Mouse (Mus musculus): Measurements from ENCODE around the gene Apoa1. TPM values are rescaled to one million over a fixed set of nuclear protein-coding genes. Genes with fewer than 3 reads are reported as not detected.
A peak's percentile ranks its signal among the peaks of the same experiment; 100 is the strongest.

The Apoa1 gene
- polyA plus RNA-seq, 1 experiment from 2014 or later: 67.5 TPM

DNA sequence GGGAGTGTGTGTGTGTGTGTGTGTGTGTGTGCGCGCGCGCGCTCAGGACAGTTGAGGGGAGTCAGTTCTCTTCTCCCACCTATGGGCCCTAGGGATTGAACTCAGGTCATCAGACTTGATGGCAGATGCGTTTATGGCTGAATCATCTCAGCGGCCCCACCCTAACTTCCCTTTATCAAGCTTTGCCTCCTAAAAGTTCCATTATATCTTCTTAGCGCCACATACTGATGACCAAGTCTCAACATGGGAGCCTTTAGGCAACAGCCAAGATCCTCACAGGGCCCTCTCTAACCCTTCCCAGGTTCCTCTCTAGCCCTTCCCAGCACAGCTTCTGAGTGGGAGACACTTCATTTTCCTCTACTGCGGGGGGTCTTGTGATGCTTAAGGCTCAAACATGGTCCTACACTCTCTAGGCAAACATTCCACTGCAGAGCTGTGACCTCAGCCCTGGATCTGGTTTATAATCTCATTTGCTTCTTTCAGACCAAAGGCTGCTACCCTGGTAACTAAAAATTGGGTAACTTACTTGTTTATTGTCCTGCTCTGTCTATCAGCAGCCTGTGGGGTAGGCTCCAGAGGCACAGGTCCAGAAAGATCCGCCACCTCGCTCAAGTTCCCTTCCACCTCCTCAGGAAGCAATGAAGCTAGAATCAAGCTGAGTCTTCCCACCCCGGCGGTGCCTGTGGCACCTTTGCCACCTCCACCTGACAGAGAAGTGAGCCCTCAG, 11.5 kb upstream of the Apoa1 start:
- H3K27ac ChIP-seq: no peak overlapping the region
- 95% methylated on average over 13 of the region's 13 CpGs for WGBS
- H3K36me3 ChIP-seq: peaks cover 63% of the 10 kb centered on the region
- no peak overlapping the region for H3K4me3 ChIP-seq (replicated peaks)
- no peaks in the 10 kb centered on the region for H3K27me3 ChIP-seq
- no peaks in the 10 kb centered on the region for H3K9me3 ChIP-seq (replicated peaks)
- no peak overlapping the region for H3K4me2 ChIP-seq
- no peak for ATAC-seq (replicated peaks; ENCODE audit: low FRiP score)
- H3K9ac ChIP-seq: no peak overlapping the region
- H3K4me1 ChIP-seq: no peaks in the 10 kb centered on the region

DNA sequence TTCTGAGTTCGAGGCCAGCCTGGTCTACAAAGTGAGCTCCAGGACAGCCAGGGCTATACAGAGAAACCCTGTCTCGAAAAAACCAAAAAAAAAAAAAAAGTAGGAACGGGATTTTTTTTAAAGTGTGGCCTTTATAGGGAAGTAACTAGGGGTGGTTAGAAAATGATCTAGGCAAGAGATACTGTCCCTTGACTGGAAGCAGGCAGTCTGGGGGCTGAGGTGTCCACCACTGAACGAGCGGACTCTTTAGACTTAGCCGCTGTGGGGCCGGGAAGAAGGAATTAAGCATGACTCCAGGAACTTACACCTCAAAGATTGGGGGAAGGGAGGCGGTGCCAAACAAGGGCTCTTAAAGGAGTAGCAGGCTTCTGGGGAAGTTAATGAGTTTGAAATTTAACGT, 10.2 kb upstream of the Apoa1 start:
- ATAC-seq (replicated peaks; ENCODE audit: low FRiP score): no peak
- 68% methylated on average over 9 of the region's 9 CpGs for WGBS

DNA sequence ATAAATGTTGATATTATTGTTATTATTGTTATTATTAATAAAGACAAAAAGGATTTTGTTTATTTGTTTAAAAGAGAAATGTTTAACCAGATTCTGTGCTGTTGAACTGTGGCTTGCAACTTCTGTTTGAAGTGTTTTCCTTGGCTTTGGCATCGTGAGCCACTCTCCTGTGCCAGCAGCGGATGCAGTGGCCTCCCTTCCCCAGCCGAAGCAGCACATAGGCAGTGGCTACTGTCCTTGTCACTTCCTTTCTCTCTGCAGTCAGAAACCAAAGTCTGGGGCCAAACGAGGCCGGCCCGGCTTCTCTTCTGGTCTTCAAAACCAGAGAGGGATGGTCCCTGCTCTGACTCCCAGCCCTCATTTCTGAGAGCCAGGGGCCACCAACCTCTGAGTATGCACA, 5.3 kb upstream of the Apoa1 start:
- Histone ChIP-seq H3K9ac (no peak overlapping the region), H3K27ac (no peak overlapping the region), H3K9me3 (replicated peaks) (no peaks in the 10 kb centered on the region), H3K27me3 (no peaks in the 10 kb centered on the region), H3K36me3 (peaks cover 37% of the 10 kb centered on the region), H3K4me1 (no peaks in the 10 kb centered on the region), H3K4me2 (no peak overlapping the region), H3K4me3 (replicated peaks) (no peak overlapping the region)
- no peak for ATAC-seq (replicated peaks; ENCODE audit: low FRiP score)
- WGBS: 82% methylated on average over 6 of the region's 6 CpGs

More for the DNA sequence above, 10.2 kb upstream of the Apoa1 start:
- Histone ChIP-seq H3K4me2 (no peak overlapping the region), H3K4me1 (no peaks in the 10 kb centered on the region), H3K27ac (no peak overlapping the region), H3K9ac (no peak overlapping the region), H3K36me3 (peaks cover 62% of the 10 kb centered on the region), H3K27me3 (no peaks in the 10 kb centered on the region), H3K9me3 (replicated peaks) (no peaks in the 10 kb centered on the region), H3K4me3 (replicated peaks) (no peak overlapping the region)

DNA sequence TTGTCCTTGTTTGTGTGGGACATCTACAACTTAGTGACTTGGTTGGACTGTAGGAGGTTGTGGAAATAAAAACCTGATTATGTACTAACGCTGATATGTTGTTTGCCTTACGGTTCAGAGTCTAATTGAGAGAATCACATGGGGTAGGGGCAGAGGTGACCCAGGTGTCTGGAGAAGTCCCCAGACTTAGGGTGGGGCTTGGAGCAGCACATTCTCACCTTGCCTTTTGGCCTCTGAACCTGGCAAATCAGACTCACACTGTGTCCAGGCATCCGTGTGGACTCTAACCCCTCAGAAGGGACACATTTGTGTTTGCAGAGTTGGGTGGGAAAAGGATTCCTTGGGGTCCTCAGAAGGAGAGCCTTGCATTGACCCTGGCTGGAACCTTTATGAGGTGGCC, 4.3 kb upstream of the Apoa1 start:
- 73% methylated on average over 3 of the region's 3 CpGs for WGBS
- ATAC-seq (replicated peaks; ENCODE audit: low FRiP score): no peak
- Histone ChIP-seq H3K4me2 (no peak overlapping the region), H3K9me3 (replicated peaks) (no peaks in the 10 kb centered on the region), H3K36me3 (peaks cover 36% of the 10 kb centered on the region), H3K9ac (no peak overlapping the region), H3K4me3 (replicated peaks) (no peak overlapping the region), H3K4me1 (no peaks in the 10 kb centered on the region), H3K27ac (no peak overlapping the region), H3K27me3 (no peaks in the 10 kb centered on the region)

DNA sequence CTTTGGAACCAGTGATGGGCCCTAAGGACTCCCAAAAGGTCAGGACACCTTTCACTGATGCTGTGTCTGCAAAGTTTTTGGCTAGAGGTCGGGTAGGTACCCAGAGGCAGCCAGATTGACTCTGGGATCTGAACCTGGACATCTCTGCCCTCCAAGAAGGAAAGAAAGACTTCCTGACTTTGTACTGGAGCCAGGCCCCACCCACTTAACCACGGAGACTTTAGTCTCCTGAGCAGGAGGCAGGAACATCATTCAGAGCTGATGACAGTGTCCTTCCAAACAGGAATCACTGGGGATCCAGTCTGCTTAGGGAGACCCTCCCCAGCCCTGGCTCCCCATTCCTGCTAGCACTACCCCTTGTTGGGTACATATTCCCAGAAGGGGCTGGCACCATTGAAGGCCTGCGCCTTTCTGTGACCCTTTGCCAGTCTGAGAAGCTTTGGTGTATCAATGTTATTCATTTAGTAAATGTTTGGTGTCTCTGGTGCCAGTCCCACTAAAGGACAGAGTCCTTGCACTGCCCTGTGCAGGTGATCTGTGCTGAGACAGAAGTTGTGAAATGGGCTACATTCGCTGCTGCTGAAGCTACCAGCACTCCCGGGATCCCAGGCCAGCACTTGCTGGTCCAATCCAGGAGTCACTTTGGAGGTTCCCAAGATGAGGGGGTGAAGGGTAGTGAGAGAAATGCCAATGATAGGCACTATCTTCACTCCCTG, 3.3 kb upstream of the Apoa1 start:
- Histone ChIP-seq H3K4me2 (no peak overlapping the region), H3K9me3 (replicated peaks) (no peaks in the 10 kb centered on the region), H3K36me3 (peaks cover 26% of the 10 kb centered on the region), H3K4me1 (peaks cover 4% of the 10 kb centered on the region), H3K27ac (no peak overlapping the region), H3K27me3 (no peaks in the 10 kb centered on the region), H3K9ac (no peak overlapping the region), H3K4me3 (replicated peaks) (no peak overlapping the region)
- WGBS: 67% methylated on average over 5 of the region's 5 CpGs
- no peak for ATAC-seq (replicated peaks; ENCODE audit: low FRiP score)

DNA sequence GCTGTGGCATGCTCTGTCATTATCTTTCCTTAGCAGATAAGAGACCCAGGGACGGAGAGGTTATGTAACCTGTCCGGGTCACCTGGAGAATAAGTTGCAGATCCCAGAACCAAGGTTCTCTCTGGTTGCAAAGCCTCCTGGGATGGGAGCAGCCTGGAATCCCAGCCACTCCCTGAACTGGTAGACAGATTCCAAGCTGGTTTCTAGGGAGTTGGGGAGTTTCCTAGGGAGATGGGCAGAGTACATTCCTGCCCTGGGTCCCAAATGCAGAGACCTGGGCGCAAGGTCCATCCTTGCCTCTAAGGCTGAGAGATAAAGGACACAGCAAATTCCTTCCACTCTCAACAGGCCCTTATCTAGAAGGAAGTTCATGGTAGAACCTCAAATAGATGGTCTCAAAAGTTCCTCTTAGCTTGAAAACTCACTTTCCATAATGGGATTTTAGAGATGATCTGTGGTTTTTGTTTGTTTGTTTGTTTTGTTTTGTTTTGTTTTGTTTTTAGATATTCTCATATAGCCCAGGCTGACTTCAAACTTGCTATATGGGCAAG, 1.2 kb upstream of the Apoa1 start:
- Histone ChIP-seq H3K4me2 (no peak overlapping the region), H3K9me3 (replicated peaks) (no peaks in the 10 kb centered on the region), H3K27ac (no peak overlapping the region), H3K36me3 (peaks cover 8% of the 10 kb centered on the region), H3K4me1 (peaks cover 12% of the 10 kb centered on the region), H3K27me3 (0 out of 2 replicates have a peak, but pooled peaks cover 12% of the 10 kb centered on the region), H3K4me3 (replicated peaks) (no peak overlapping the region), H3K9ac (no peak overlapping the region)
- WGBS: 92% methylated on average over 3 of the region's 3 CpGs
- no peak for ATAC-seq (replicated peaks; ENCODE audit: low FRiP score)

DNA sequence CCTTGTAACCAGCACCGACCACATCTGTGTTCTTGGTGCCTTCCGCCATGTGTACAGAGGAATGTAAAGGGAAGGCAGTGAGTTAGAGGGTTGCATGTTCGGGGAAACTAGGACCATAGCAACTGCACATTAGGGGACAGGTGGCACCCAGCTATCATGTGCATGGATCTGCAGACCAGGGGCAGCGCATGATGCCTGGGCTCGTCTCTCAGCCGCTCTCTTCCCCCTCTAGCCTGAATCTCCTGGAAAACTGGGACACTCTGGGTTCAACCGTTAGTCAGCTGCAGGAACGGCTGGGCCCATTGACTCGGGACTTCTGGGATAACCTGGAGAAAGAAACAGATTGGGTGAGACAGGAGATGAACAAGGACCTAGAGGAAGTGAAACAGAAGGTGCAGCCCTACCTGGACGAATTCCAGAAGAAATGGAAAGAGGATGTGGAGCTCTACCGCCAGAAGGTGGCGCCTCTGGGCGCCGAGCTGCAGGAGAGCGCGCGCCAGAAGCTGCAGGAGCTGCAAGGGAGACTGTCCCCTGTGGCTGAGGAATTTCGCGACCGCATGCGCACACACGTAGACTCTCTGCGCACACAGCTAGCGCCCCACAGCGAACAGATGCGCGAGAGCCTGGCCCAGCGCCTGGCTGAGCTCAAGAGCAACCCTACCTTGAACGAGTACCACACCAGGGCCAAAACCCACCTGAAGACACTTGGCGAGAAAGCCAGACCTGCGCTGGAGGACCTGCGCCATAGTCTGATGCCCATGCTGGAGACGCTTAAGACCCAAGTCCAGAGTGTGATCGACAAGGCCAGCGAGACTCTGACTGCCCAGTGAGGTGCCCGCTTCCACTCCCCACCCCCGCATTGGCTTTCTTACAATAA, 1.4 kb downstream of the Apoa1 start:
- no peak overlapping the region for H3K27ac ChIP-seq
- ATAC-seq (replicated peaks; ENCODE audit: low FRiP score): peak; percentile 93
- H3K9ac ChIP-seq: peak overlapping the region; percentile 50
- peak overlapping the region; percentile 53 for H3K4me3 ChIP-seq (replicated peaks)
- H3K4me1 ChIP-seq: peaks cover 12% of the 10 kb centered on the region
- 15% methylated on average over 37 of the region's 37 CpGs for WGBS
- no peaks in the 10 kb centered on the region for H3K9me3 ChIP-seq (replicated peaks)
- H3K36me3 ChIP-seq: no peaks in the 10 kb centered on the region
- peak overlapping the region; percentile 95 for H3K4me2 ChIP-seq
- H3K27me3 ChIP-seq: peaks cover 20% of the 10 kb centered on the region; the same call in 1 of the 2 replicates

DNA sequence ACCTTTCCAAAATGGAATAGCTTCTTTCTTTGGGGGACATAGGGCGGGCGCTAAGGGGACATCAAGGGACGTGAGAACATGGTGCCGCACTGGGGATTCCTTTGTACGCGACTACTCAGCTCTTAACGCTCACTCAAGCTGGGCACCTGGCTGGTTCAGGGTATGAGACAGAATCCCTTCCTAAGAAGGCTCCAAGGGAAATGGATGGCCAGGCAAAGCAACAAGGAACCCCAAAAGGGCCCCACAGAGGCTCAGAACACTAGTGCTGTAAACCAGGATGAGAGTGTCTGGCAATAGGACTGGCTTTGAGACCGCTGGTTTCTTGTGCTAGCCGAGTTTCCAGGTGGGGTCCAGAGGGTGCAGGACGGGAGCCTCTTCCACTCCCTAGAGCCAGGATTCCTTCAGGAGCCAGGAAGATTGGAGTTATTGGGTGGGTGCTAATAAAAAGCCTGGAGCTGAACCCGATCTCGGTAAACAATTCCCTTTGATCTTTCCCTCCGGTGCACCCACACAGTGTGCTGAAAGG, 2.1 kb downstream of the Apoa1 start:
- Histone ChIP-seq H3K9me3 (replicated peaks) (no peaks in the 10 kb centered on the region), H3K4me3 (replicated peaks) (peak overlapping the region; percentile 53), H3K4me1 (peaks cover 12% of the 10 kb centered on the region), H3K9ac (peak overlapping the region; percentile 50), H3K27me3 (peaks cover 20% of the 10 kb centered on the region; the same call in 1 of the 2 replicates), H3K36me3 (no peaks in the 10 kb centered on the region), H3K4me2 (peak overlapping the region; percentile 95), H3K27ac (no peak overlapping the region)
- 0 out of 2 replicates have a peak, but pooled peaks have one; percentile 18 for ATAC-seq (replicated peaks; ENCODE audit: low FRiP score)
- WGBS: 12% methylated on average over 13 of the region's 13 CpGs

DNA sequence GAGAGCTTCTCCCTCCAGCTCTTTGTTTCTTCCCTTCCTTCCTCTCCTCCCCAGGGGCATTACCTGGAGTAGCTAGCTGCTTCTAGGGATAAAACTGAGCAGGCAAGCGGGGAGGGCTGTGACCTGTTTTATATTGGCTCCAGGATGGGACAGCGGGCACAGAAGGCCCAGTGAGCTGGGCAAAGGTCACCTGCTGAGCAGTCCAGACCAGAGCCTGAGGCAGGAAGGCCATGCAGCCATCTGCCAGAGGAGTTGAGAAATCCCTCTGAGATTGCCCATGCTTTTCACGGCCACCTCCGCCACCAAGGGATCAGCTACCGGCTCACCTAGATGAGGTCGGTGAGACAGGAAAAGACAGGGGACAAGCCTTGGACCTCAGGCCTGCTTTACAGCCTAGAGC, 6.8 kb downstream of the Apoa1 start:
- Histone ChIP-seq H3K9ac (no peak overlapping the region), H3K4me2 (no peak overlapping the region), H3K4me1 (peaks cover 7% of the 10 kb centered on the region), H3K36me3 (no peaks in the 10 kb centered on the region), H3K27me3 (peaks cover 20% of the 10 kb centered on the region; the same call in 1 of the 2 replicates), H3K4me3 (replicated peaks) (no peak overlapping the region), H3K9me3 (replicated peaks) (no peaks in the 10 kb centered on the region), H3K27ac (no peak overlapping the region)
- 81% methylated on average over 6 of the region's 6 CpGs for WGBS
- ATAC-seq (replicated peaks; ENCODE audit: low FRiP score): no peak

DNA sequence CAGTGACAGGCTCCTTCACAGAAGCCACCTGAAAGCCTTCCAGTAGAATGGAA, 7.0 kb downstream of the Apoa1 start, which contains the start of gene Apoc3:
Apoc3 (minus strand) TSS at position 41 of the 53 bp plus-strand sequence.
- H3K4me2 ChIP-seq: no peak within 1 kb of the TSS

DNA sequence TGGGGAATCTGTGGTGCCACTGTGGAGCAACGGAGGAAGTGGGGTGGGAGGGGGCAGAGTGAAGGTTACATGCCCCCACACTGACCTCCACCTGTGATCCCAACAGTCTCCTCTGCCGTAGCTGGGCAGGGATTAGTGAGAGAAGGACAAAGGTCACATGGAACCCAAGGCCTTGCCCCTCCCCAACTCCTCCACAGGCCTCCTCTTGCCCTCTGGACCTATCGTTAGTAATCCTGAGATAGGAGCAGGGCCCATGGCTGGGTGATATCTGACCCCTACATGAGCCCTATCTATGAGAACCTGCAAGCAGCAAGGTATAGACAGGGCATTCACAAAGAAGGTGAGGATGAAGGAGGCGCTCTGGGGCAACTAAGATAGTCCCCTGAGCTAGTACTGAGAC, 7.3 kb downstream of the Apoa1 start:
- Histone ChIP-seq H3K9me3 (replicated peaks) (no peaks in the 10 kb centered on the region), H3K4me2 (no peak overlapping the region), H3K4me3 (replicated peaks) (no peak overlapping the region), H3K9ac (no peak overlapping the region), H3K27ac (no peak overlapping the region), H3K4me1 (peaks cover 3% of the 10 kb centered on the region), H3K27me3 (peaks cover 16% of the 10 kb centered on the region; the same call in 1 of the 2 replicates), H3K36me3 (no peaks in the 10 kb centered on the region)
- ATAC-seq (replicated peaks; ENCODE audit: low FRiP score): no peak
- 55% methylated on average over 4 of the region's 4 CpGs for WGBS

More for the DNA sequence above, 7.0 kb downstream of the Apoa1 start, which contains the start of gene Apoc3:
- H3K9me3 ChIP-seq (replicated peaks): no peaks in the 10 kb centered on the region
- peaks cover 18% of the 10 kb centered on the region; the same call in 1 of the 2 replicates for H3K27me3 ChIP-seq
- H3K27ac ChIP-seq: no peak within 1 kb of the TSS
- no peak within 1 kb of the TSS for H3K4me3 ChIP-seq (replicated peaks)
- ATAC-seq (replicated peaks; ENCODE audit: low FRiP score): no peak
- peaks cover 5% of the 10 kb centered on the region for H3K4me1 ChIP-seq
- no peaks in the 10 kb centered on the region for H3K36me3 ChIP-seq
- H3K9ac ChIP-seq: no peak within 1 kb of the TSS

DNA sequence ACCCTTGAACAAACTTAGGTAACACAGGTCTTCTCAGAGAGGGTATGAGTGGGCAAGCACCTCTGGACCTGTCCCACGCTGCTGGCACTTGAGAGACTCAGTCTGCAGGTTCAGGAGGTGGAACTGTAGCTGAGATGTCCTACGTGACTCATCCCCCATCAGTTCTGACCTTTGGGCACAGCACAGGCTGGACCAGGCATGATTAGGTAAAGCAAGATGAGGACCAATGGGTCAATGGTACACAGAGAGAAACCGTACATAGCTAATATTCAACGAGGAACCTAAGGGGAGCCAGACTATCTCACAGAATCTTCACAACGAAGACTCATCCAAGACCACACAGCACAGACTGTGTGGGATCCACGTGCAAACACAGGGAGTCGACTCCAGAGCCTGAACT, 10.5 kb downstream of the Apoa1 start:
- no peak overlapping the region for H3K4me2 ChIP-seq
- WGBS: 82% methylated on average over 7 of the region's 7 CpGs
- no peak overlapping the region for H3K27ac ChIP-seq
- H3K4me1 ChIP-seq: no peaks in the 10 kb centered on the region
- H3K36me3 ChIP-seq: no peaks in the 10 kb centered on the region
- H3K4me3 ChIP-seq (replicated peaks): no peak overlapping the region
- H3K9me3 ChIP-seq (replicated peaks): no peaks in the 10 kb centered on the region
- ATAC-seq (replicated peaks; ENCODE audit: low FRiP score): no peak
- no peaks in the 10 kb centered on the region for H3K27me3 ChIP-seq
- H3K9ac ChIP-seq: no peak overlapping the region

Measured in kidney, embryonic 15.5 days (tissue).